Mouse (Mus musculus) embryonic stem cell, embryonic (primary cell): ENCODE data around the gene Upk2.

Experiments used
- CTCF ChIA-PET, 4 experiments: fragments of 300-600 bp in 2 of 4; fragments of 350-600 bp in 2 of 4; sonication (Branson Sonifier 250); formaldehyde crosslinking; loops; one replicate each; lab custom pipeline; 2022; ENCODE audit warnings: inconsistent platforms in 2 of 4; lab: Charles Lee
- POLR2A ChIA-PET, 4 experiments: fragments of 300-600 bp in 2 of 4; fragments of 350-600 bp in 2 of 4; sonication (Branson Sonifier 250); formaldehyde crosslinking; loops; one replicate each; lab custom pipeline; 2022; ENCODE audit warnings: antibody characterized with exemption in 4 of 4, inconsistent platforms in 1 of 4; lab: Charles Lee

Gene Upk2

GRCm38 (mm10) chr9:44457035-44457742, 2.4 kb upstream of the Upk2 start:
- ChIA-PET CTCF (interaction anchor here (0.6 to 7.0 kb wide), 9 partner anchors 10 to 424 kb away, joined by 3 to 72 read pairs (median 4); no protein-coding TSS in a partner anchor), POLR2A (interaction anchor here in 3 of 4 experiments (0.5 to 1.9 kb wide), 12 partner anchors 9 to 195 kb away, joined by 3 to 5 read pairs (median 4); partner anchors contain the start of genes Bcl9l (in 1 of the 3) and Hyou1 (in 1 of the 3))

GRCm38 (mm10) chr9:44454132-44454890, 465 bp downstream of the Upk2 start:
- CTCF ChIA-PET = interaction anchor here (0.5 to 7.0 kb wide), 97 partner anchors 8 to 1308 kb away, joined by 3 to 84 read pairs (median 5); partner anchors contain the start of genes Bcl9l (in 4 of the 4), Foxr1 (in 2 of the 4), Ddx6 (in 1 of the 4) and Vps11 (in 1 of the 4)

DNA sequence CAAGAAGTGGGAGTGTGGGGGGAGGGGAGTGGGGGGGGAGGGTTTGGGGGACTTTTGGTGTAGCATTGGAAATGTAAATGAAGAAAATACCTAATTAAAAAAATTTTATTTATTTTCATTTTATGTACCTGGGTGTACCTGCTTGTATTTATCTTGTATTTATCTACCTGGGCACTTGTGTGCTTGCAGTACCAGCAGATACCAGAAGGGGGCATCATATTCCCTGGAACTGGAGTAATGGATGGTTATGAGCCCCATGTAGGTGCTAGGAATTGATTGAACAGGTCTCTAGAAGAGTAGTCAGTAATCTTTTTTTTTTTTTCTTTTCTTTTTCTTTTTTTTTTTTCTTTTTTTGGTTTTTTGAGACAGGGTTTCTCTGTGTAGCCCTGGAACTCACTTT, 4.4 kb downstream of the Upk2 start:
- ChIA-PET CTCF (interaction anchor here in 2 of 4 experiments (0.6 to 3.1 kb wide), 10 partner anchors 28 to 468 kb away, joined by 4 to 17 read pairs (median 4); no protein-coding TSS in a partner anchor), POLR2A (interaction anchor here in 3 of 4 experiments (0.8 to 1.7 kb wide), 4 partner anchors 9 to 1239 kb away, joined by 3 to 5 read pairs (median 4); partner anchors contain the start of gene Foxr1 (in 1 of the 3))

More at GRCm38 (mm10) chr9:44454132-44454890, 465 bp downstream of the Upk2 start:
- POLR2A ChIA-PET = interaction anchor here (0.6 to 2.8 kb wide), 53 partner anchors 10 to 335 kb away, joined by 3 to 13 read pairs (median 4); partner anchors contain the start of genes Bcl9l (in 2 of the 4), Ccdc84 (in 2 of the 4), Foxr1 (in 2 of the 4) and Cxcr5 (in 1 of the 4)

DNA sequence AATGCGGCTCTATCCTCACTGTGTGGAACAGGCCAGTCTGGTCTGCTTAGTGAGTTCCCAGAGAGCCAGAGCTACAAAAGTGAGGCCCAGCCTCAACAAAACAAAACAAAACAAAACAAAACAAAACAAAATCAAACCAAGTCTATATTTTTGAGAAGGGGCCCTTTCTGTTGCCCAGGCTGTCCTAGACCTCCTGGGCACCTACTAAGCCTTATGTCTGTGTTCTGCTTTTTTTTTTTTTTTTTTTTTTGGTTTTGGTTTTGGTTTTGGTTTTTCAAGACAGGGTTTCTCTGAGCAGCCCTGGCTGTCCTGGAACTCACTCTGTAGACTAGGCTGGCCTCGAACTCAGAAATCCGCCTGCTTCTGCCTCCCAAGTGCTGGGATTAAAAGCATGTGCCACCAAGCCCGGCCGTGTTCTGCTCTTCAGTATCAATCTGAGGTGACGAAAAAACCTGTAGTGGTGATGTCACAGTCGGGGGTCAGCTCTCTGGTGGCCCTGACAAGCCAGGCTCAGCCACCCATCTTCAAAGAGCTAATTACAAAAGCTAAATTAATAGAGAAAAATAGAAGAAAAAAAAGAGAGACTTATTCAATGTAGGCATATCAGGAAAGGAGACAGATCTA, 10.3 kb downstream of the Upk2 start:
- CTCF ChIA-PET = interaction anchor here in 3 of 4 experiments (0.7 to 2.2 kb wide), 3 partner anchors 9 to 34 kb away, joined by 6 to 9 read pairs (median 8); partner anchors contain the start of gene Upk2 (in 1 of the 3)
- POLR2A ChIA-PET = interaction anchor here in 3 of 4 experiments (0.5 to 1.8 kb wide), 9 partner anchors 10 to 1578 kb away, joined by 3 to 5 read pairs (median 4); partner anchors contain the start of genes Upk2 (in 2 of the 3), Ccdc84 (in 1 of the 3) and Hyou1 (in 1 of the 3)

- POLR2A ChIA-PET = interaction anchor here in 3 of 4 experiments (0.6 to 1.7 kb wide), 28 partner anchors 10 to 176 kb away, joined by 3 to 20 read pairs (median 4); partner anchors contain the start of genes H2afx (in 3 of the 3), Hyou1 (in 2 of the 3), Ccdc84 (in 1 of the 3) and Upk2 (in 1 of the 3)
- CTCF ChIA-PET = interaction anchor here (0.7 to 1.8 kb wide), 12 partner anchors 8 to 366 kb away, joined by 3 to 16 read pairs (median 4); partner anchors contain the start of genes Upk2 (in 3 of the 4), Ccdc153 (in 1 of the 4) and H2afx (in 1 of the 4)
Measured at GRCm38 (mm10) chr9:44440961-44441360, 13.8 kb downstream of the Upk2 start, which contains the start of gene Foxr1. TSS of gene Foxr1 (minus strand) at chr9:44441136.

- ChIA-PET POLR2A (interaction anchor here in 2 of 4 experiments (0.6 to 5.5 kb wide), 4 partner anchors 15 to 142 kb away, joined by 3 to 33 read pairs (median 3); no protein-coding TSS in a partner anchor), CTCF (interaction anchor here in 2 of 4 experiments (0.5 to 0.6 kb wide), 2 partner anchors 168 to 224 kb away, joined by 4 to 9 read pairs; no protein-coding TSS in a partner anchor)
Measured at GRCm38 (mm10) chr9:44435747-44436146, 19.0 kb downstream of the Upk2 start.

DNA sequence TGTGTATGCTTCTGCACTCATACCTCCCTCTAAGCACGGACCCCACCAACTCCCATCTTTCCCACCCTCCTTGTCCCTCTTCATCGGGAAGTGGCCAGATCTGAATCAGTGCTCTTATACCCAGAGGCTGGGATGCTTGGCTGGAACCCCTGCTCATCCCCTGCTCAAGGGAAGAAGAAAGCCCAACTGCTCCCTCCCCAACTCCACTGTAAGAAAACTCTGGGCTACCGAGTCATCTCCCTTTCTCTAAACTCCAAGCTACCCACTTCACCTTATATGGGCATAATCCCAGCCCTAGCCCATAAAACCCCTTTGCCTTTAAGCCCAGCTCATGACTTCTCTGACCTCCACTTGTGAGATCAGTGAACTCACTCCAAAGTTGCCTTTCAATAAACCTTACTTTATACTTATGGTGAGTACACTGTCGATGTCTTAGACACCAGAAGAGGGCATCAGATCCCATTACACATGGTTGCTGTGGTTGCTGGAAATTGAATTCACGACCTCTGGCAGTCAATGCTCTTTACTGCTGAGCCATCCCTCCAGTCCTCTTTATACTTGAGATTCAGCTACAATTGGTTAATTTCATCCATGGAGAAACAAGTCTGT, 22.1 kb downstream of the Upk2 start:
- POLR2A ChIA-PET = interaction anchor here (0.6 to 5.6 kb wide), 23 partner anchors 8 to 937 kb away, joined by 3 to 45 read pairs (median 4); partner anchors contain the start of genes Ccdc84 (in 2 of the 4), H2afx (in 1 of the 4), Slc37a4 (in 1 of the 4) and Trappc4 (in 1 of the 4)
- CTCF ChIA-PET = interaction anchor here (0.6 to 2.1 kb wide), 18 partner anchors 8 to 326 kb away, joined by 3 to 8 read pairs (median 3); partner anchors contain the start of genes Bcl9l (in 2 of the 4), Upk2 (in 2 of the 4), C1qtnf5 (in 1 of the 4) and Ccdc84 (in 1 of the 4)

DNA sequence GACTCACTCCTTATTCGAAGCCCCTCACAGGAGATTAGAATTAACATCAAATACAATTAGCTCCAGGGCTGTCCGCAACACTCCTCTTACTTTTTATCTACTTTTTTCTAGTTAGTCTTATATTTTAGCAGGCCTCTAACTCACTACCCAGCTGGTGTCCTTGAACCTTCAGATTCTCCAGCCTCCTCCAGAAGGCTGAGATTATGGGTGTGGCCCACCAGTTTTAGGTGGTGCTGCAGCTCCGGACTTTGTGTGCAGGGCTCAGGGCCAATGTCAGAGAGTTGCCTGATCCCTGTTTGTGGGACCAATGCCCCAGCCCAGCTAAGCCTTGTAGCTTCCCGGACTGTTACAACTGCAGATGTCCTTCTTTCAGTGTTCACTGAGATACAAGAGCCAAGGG, 31.2 kb downstream of the Upk2 start:
- ChIA-PET CTCF (interaction anchor here in 3 of 4 experiments (0.6 to 2.0 kb wide), 11 partner anchors 31 to 778 kb away, joined by 3 to 8 read pairs (median 4); partner anchors contain the start of genes Upk2 (in 1 of the 3) and Vps11 (in 1 of the 3)), POLR2A (interaction anchor here in 3 of 4 experiments (0.6 to 12.0 kb wide), 31 partner anchors 8 to 232 kb away, joined by 3 to 342 read pairs (median 4); partner anchors contain the start of genes Trappc4 (in 3 of the 3), Foxr1 (in 2 of the 3), H2afx (in 2 of the 3) and Hyou1 (in 2 of the 3))

- CTCF ChIA-PET = interaction anchor here in 3 of 4 experiments (0.5 to 2.6 kb wide), 7 partner anchors 9 to 621 kb away, joined by 3 to 11 read pairs (median 4); partner anchors contain the start of genes Upk2 (in 1 of the 3) and Vps11 (in 1 of the 3)
- POLR2A ChIA-PET = interaction anchor here (0.6 to 12.0 kb wide), 50 partner anchors 10 to 683 kb away, joined by 3 to 342 read pairs (median 4); partner anchors contain the start of genes H2afx (in 3 of the 4), Hyou1 (in 3 of the 4), Vps11 (in 3 of the 4) and C2cd2l (in 2 of the 4)
Measured at GRCm38 (mm10) chr9:44420280-44420898, 34.4 kb downstream of the Upk2 start.

DNA sequence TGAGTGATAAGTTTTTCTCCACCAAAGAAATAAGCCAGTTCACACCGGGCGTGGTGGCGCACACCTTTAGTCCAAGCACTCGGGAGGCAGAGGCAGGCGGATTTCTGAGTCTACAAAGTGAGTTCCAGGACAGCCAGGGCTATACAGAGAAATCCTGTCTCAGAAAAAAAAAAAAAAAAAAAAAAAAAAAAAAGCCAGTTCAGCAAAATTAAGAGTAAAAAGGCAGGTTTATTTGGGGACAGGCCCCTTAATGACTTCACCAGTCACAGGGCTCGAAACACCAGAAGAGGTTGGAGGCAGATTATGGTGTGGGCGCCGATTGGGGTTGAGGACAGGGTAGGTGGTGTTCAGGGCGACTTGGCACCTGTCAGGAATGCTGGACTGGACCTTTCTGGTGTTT, 35.0 kb downstream of the Upk2 start:
- CTCF ChIA-PET = interaction anchor here in 1 of 4 experiments (0.7 to 2.6 kb wide), 5 partner anchors 9 to 460 kb away, joined by 3 to 11 read pairs (median 4); partner anchors contain the start of genes Upk2 and Vps11
- POLR2A ChIA-PET = interaction anchor here (0.5 to 12.0 kb wide), 70 partner anchors 9 to 930 kb away, joined by 3 to 342 read pairs (median 5); partner anchors contain the start of genes Hyou1 (in 3 of the 4), C2cd2l (in 2 of the 4), Foxr1 (in 2 of the 4) and H2afx (in 2 of the 4)

GRCm38 (mm10) chr9:44418519-44419385, 36.0 kb downstream of the Upk2 start, which contains the start of gene Ccdc84:
TSS of gene Ccdc84 (minus strand) at chr9:44418569.
- POLR2A ChIA-PET = interaction anchor here (0.6 to 12.0 kb wide), 136 partner anchors 8 to 647 kb away, joined by 3 to 342 read pairs (median 5); partner anchors contain the start of genes Trappc4 (in 4 of the 4), Dpagt1 (in 3 of the 4), Foxr1 (in 3 of the 4) and H2afx (in 3 of the 4)
- CTCF ChIA-PET = interaction anchor here (0.6 to 2.6 kb wide), 26 partner anchors 11 to 1721 kb away, joined by 3 to 11 read pairs (median 3); partner anchors contain the start of genes Bcl9l (in 1 of the 4), Cbl (in 1 of the 4), Hyou1 (in 1 of the 4) and Slc37a4 (in 1 of the 4)

DNA sequence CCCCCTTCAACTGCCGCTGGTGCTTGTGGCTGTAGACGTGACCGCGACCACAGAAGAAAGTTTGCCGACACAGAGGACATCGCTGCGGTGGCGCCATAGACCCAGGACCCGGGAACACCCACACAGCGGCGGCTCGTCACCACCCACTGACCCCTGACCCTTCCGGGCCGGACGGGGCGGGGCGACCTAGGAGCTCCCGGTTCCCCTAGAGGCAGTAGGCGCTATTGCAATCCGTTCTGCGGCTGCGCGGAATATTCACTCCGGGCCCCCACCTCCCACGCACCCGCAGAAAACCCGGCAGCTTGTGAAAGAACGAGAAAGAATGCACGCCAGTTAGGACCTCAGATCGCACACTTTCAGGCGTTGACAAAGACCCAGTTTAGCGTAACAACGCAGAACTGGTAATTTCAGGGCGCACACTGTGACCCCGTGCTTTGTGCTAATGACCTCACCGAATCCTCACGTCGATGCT, 36.8 kb downstream of the Upk2 start:
- ChIA-PET POLR2A (interaction anchor here (0.6 to 12.0 kb wide), 96 partner anchors 8 to 648 kb away, joined by 3 to 342 read pairs (median 6); partner anchors contain the start of genes Trappc4 (in 4 of the 4), Dpagt1 (in 3 of the 4), H2afx (in 3 of the 4) and Hyou1 (in 3 of the 4)), CTCF (interaction anchor here in 3 of 4 experiments (0.5 to 2.5 kb wide), 22 partner anchors 11 to 309 kb away, joined by 3 to 11 read pairs (median 3); partner anchors contain the start of genes Bcl9l (in 1 of the 3), Cbl (in 1 of the 3), Hyou1 (in 1 of the 3) and Slc37a4 (in 1 of the 3))
